Mouse (Mus musculus) mesoderm, embryonic 11.5 days (tissue): Measurements from ENCODE around the gene Rd3l.
A peak's percentile ranks its signal among the peaks of the same experiment; 100 is the strongest.

Experiments
- DNase-seq: peaks from one replicate; pipeline ENCODE4 v3.0.0-alpha.2; 2012; ENCODE audit warnings: low read depth, low spot score

The Rd3l gene

GRCm38 (mm10) chr12:111980887-111981367 is at the start of gene Rd3l:
Gene Rd3l (minus strand): TSS chr12:111981317.
- DNase-seq: no peak

DNA sequence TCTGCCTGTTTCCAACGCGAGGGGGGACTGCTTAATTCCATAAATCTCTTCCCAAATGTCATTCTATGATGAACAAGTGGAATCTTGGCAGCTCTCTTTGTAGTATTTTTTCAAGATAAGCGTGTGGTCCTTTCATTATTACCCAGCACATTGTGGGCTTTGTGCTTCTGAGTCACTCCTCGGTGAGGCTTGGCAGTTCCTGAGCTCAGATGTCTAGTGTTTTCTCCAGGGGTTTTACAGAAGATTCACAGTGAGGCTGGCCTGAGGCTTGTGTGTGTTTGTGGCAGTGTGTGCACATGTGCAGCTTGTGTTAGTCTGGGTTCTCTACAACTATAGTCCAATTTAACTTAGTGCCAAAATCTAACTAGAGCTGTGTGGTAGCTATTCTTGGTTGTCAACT is 46.3 kb upstream of the Rd3l start:
- DNase-seq: no peak

DNA sequence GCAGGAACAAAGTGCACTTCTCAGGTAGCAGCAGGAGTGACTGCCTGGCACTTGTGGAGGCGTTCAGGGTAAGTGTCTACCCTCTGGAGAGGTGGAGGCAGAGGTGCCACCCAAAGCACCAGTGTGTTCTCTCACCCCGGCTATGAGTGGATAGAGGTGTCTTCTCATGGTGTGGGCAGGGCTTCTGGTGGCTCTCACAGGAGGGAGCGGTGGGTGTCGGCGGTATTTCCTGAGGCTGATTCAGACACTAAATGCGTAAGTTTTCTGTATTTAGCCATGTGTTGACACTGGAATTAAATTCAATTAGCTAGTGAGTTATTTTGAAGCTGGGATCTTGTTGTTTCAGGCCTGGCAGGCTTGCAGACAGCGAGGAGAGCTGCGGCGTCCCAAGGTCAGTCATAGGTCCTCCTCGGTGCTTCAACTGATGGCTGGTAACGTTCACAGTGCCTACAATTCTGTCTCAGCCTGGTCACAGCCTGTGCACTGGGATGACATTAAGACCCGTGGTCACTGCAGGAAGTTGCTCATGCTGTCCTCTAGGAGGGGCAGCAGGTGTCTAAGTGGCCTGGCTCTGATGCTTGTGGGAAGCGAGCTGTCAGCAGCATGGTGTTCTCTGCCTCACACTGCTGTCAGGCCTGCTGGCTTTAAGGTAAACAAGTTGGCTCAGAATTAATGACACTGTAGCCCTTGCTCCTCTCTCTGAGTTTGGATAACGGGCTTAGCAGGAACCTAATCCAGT is 45.0 kb upstream of the Rd3l start:
- no peak for DNase-seq

GRCm38 (mm10) chr12:112025457-112025856 is 44.3 kb upstream of the Rd3l start:
- DNase-seq: no peak

DNA sequence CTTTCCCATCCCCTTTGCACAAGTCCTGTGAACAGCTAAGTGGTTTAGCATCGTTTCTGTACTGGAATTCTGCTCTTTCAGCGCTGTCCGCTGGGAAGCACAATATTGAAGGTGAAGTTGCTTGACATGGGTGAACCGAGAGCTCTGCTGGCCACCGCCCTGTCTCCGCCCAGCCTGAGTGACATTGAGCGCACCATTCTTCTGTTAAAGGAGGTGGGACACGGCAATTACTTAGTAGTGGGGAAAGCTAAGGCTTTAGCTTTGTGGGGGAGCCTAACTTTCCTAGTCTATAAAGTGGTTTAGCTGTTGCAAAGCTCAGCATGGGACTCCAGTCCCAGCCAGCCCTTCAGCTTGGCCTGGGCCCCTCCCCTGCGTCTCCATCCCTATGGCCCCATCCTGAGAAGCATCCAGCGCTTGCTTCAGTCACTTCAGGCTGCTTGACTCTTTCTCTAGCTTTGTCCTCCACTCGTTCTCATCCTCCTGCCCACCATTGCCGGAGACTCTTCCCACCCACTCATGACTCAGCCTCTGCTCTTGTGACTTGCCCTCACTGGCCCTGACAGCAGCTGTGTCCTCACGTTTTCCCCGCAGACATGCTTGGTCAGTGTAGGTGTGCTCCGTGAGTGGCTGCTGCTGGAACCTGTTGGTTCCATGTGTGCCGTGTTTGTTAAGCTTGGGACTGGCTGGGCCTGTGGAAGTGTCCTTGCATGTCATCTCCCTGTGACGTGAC is 43.6 kb upstream of the Rd3l start:
- DNase-seq: no peak

DNA sequence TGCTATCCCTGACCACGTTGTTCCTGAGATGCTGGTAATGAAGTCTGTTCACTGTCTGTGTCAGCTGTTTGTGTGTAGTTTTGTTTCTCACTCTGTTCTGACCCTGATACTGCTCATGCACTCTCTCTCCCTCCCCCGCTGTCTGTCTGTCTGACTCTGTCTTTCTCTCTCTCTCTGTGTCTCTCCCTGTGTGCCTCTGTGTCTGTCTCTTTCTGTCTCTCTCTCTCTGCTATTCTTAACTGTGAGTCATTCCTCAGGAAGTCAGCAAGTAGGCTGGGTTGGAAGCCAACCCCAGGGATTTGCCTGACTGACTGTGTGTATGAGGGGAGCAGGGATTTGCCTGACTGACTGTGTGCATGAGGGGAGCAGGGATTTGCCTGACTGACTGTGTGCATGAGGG is 42.2 kb upstream of the Rd3l start:
- no peak for DNase-seq

GRCm38 (mm10) chr12:112016346-112016745 is 35.2 kb upstream of the Rd3l start:
- DNase-seq: peak; percentile 23

GRCm38 (mm10) chr12:112013271-112013801 is 32.2 kb upstream of the Rd3l start:
- peak; percentile 30 for DNase-seq

DNA sequence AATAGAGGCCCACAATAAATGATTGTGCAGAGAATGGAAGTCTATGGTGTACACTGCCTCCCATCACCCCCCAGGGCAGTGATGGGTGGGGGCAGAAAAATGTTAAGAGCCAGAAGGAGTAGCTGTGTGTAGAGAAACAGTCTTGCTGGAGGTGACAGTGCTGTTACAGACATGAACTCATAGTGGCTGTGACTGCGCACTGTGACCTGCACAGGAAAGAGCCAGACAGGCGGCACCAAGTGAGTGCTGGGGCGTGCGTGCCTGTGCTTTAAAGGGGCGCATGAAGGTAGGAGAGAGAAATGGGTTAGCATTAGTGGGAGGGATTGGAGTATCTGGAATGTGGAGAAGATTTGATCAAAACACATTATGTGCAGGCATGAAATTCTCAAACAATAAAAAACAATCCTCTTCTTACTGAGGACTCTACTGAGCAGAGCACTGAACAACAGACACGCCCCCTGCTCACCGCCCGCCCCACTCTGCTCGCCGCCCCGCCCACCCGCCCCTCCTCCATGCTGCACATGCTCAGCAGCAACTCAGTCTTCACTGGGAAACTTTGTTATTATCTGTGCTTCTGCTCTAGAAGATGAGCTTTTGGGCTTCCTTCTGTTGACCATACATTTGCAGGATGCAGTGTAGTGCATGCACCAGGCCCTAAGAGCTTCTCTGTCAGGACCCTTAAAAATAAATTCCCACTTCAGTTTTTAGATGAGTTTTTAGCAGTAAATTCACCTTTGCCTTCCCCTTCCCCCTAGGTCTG is 31.6 kb upstream of the Rd3l start:
- peak; percentile 24 for DNase-seq

GRCm38 (mm10) chr12:112001223-112001622 is 20.1 kb upstream of the Rd3l start:
- DNase-seq: peak; percentile 83

GRCm38 (mm10) chr12:111999735-112000134 is 18.6 kb upstream of the Rd3l start:
- DNase-seq: no peak

- no peak for DNase-seq
These were observed 14.0 kb upstream of the Rd3l start for GRCm38 (mm10) chr12:111995161-111995560.

DNA sequence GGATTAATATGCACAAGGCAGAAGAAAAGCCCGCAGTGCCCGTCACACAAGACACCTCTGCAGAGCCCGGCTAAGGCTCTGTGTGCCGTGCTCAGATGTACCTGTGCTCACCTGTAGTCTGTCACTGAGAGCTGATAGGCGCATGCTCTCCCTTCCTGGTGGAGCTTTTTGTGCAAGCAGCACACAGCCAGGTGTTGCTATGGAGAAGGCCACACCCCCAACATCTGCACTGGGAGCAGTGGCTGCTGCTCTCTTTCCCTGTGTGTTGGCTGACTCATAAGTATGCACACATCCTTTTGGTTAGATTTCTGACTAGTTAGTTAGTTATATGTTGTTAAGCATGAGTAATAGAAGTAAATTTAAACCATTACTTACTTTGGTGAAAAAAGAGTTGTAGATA is 11.5 kb upstream of the Rd3l start:
- no peak for DNase-seq

DNA sequence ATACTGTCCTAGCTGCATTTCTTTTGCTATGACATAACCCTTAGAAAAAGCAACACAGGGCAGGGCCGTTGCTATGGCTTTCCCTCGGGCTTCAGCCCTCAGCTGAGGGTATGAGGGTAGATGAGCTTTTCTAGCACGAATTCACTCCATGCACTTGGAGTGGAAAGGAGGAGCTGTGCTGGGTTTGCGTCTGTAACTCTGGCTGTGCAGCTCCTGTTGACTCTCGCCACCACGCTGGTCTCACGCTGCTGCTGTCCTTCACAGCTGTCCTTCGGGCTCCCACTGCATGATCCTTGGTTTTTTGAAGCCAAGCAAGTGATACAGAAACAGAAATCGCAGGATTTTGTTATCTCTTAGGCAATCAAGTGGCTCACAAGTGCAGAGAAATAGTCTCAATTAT is 5.6 kb upstream of the Rd3l start:
- no peak for DNase-seq

DNA sequence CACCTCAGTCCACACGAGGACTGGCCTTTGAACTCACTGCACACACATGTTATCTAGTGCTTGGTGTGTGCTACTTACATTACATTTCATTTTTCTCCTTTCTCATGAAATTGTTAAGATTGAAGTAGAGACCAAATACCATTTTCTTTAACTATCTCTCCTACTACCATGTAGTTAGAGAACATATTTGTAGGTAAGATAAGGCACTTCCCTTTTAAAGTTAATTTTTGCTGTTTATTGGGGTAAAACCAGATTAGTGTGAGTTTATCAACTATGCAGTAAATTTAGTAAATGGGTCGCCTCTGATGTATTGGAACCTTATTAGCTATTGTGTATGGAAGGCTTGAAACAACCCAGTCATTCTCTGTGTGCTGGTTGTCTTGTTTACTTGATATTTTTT is 2.0 kb upstream of the Rd3l start:
- no peak for DNase-seq

DNA sequence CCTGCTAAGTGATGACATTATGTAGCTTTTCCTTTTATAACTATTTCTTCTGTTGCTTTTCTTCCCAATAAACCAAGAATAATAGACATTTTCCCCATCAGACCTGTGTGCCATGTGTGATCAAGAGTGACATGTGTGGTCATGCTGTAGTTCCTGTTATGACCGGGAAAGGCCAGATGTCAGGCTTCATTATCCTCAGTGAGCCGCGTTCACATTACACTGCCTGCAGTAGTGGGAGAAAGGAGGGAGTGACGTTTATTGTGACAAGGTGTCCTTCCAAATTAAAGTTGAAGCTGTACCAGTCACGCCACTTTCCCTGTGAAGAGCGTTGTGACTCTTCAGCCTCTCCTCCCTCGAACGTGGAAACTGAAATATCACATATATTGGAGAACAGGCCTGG is 714 bp upstream of the Rd3l start:
- DNase-seq: no peak

- DNase-seq: no peak
These were observed 2.8 kb downstream of the Rd3l start for GRCm38 (mm10) chr12:111978274-111978673.

GRCm38 (mm10) chr12:111977138-111977537 is 4.0 kb downstream of the Rd3l start:
- DNase-seq: no peak

DNA sequence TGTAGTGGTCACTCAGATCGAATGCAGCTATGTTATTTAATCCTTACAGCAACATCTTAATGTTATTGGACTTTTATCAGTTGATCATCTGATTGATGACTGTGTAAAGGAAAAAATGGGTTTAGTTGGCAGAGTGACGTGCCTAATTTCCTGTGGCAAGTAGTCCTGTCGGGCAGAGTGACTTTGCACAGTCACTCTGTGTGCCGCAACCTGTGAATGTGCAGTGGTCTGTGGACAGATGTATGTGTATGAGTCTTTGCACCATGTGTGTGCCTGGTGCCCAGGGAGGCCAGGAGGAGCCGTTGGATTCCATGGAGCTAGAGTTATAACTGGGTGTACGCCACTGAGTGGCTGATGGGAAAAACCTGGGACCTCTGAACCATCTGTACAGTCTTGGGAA is 6.5 kb downstream of the Rd3l start:
- DNase-seq: no peak

GRCm38 (mm10) chr12:111972504-111972903 is 8.6 kb downstream of the Rd3l start:
- DNase-seq: no peak

DNA sequence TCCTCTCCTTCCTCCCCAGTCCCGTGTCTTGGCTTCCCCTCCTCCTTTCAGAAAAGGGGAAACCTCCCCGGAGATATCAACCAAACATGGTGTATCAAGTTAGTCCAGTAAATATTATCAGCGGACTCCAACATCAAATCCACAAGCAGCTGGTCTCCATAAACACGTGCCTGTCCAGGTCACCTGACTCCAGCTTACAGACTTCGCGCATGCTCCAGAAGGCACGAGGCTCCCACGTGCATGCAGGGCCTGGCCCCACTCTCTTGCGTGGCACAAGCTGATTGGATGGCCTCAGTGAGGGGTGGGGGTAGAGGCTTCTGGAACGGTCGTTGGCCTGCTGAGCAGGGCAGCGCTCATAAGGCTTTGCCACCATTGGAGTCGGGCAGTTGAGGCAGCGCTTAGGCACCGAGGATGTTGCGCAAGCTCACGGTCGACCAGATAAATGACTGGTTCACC is 9.9 kb downstream of the Rd3l start, which contains the start of gene Tdrd9:
Gene Tdrd9, plus strand, starts transcription at position 329 of the 456 bp plus-strand sequence.
- no peak for DNase-seq

- DNase-seq: no peak
These were observed 11.0 kb downstream of the Rd3l start for GRCm38 (mm10) chr12:111970085-111970484.
